Mouse (Mus musculus) Patski (cell line): ENCODE data around the gene Tmem87a. TPM values are rescaled to one million over a fixed set of nuclear protein-coding genes. Genes with fewer than 3 reads are reported as not detected.
A peak's percentile ranks its signal among the peaks of the same experiment; 100 is the strongest.

Experiments
- ATAC-seq: fragments of 100-300 bp; one replicate; pipeline ENCODE4 v1.8.0; 2021
- CTCF ChIA-PET: fragments of 350-600 bp; sonication (Branson Sonifier 250); formaldehyde crosslinking; loops from one replicate; lab custom pipeline; 2022; ENCODE audit warnings: inconsistent platforms; lab: Charles Lee
- POLR2A ChIA-PET: fragments of 350-600 bp; sonication (Branson Sonifier 250); formaldehyde crosslinking; loops from one replicate; lab custom pipeline; 2022; ENCODE audit warnings: antibody characterized with exemption, inconsistent platforms; lab: Charles Lee
- DNase-seq: peaks from one replicate; pipeline ENCODE4 v3.0.0-alpha.2; 2011; ENCODE audit warnings: low read depth, low spot score
- H3K27me3 ChIP-seq: fragments of 371-371 bp; one replicate; pipeline ENCODE4 v1.5.1; 2021
- CTCF ChIP-seq: fragments of 100-300 bp; IDR thresholded peaks from one replicate; pipeline ENCODE4 v1.5.1; 2021
- in situ Hi-C: fragments of 300-500 bp; cut with MboI; formaldehyde crosslinking; loops from 3 replicates; pipeline ENCODE4 v1.11.1; 2018; ENCODE audit warnings: low pct_unique_long_range_greater_than_20kb, mixed read lengths
- polyA plus RNA-seq: library from polyadenylated mRNA; unstranded; gene quantifications from one replicate; pipeline ENCODE4 v1.2.3, GENCODE M21; 2021

The Tmem87a gene
- polyA plus RNA-seq: 33.7 TPM

GRCm38 (mm10) chr2:120403986-120404822, at the start of gene Tmem87a:
TSS of gene Tmem87a (minus strand) at chr2:120404113.
- CTCF ChIA-PET: no interaction called here

GRCm38 (mm10) chr2:120452600-120452999, 48.7 kb upstream of the Tmem87a start:
- in situ Hi-C loops: loop anchor here (25.0 kb wide), 1 partner anchor 635 kb away; the partner anchor contains the start of gene Tgm5
- TF ChIP-seq CTCF: no peak
- H3K27me3 ChIP-seq: no peaks in the 10 kb centered on the region
- CTCF ChIA-PET: no interaction called here
- DNase-seq (peak; percentile 35), ATAC-seq (no peak)
- POLR2A ChIA-PET: no interaction called here

More at GRCm38 (mm10) chr2:120403986-120404822, at the start of gene Tmem87a:
- no peak for TF ChIP-seq CTCF
- H3K27me3 ChIP-seq: no peaks in the 10 kb centered on the region
- peak; percentile 94 for ATAC-seq
- DNase-seq: peak; percentile 76
- in situ Hi-C loops: no loop called here
- POLR2A ChIA-PET: interaction anchor here (1.0 kb wide), 1 partner anchor 286 kb away, joined by 3 read pairs; no protein-coding TSS in a partner anchor

GRCm38 (mm10) chr2:120450724-120451123, 46.8 kb upstream of the Tmem87a start:
- no peak for TF ChIP-seq CTCF
- in situ Hi-C loops: loop anchor here (25.0 kb wide), 1 partner anchor 637 kb away; the partner anchor contains the start of gene Tgm5
- no peak for DNase-seq
- ChIA-PET CTCF (no interaction called here), POLR2A (no interaction called here)
- ATAC-seq: no peak
- no peaks in the 10 kb centered on the region for H3K27me3 ChIP-seq

- TF ChIP-seq CTCF: peak; percentile 38
- no peaks in the 10 kb centered on the region for H3K27me3 ChIP-seq
- DNase-seq: no peak
- in situ Hi-C loops: no loop called here
- POLR2A ChIA-PET: no interaction called here
- no peak for ATAC-seq
- CTCF ChIA-PET: interaction anchor here (1.7 kb wide), 1 partner anchor 16 kb away, joined by 3 read pairs; no protein-coding TSS in a partner anchor
Observed at GRCm38 (mm10) chr2:120447306-120447705, 43.4 kb upstream of the Tmem87a start.

- no peak for TF ChIP-seq CTCF
- in situ Hi-C loops: no loop called here
- POLR2A ChIA-PET: interaction anchor here (1.1 kb wide), 1 partner anchor 24 kb away, joined by 3 read pairs; no protein-coding TSS in a partner anchor
Observed at GRCm38 (mm10) chr2:120446373-120446772, 42.5 kb upstream of the Tmem87a start.

GRCm38 (mm10) chr2:120444486-120444885, 40.6 kb upstream of the Tmem87a start:
- no peak for ATAC-seq
- in situ Hi-C loops: no loop called here
- H3K27me3 ChIP-seq: no peaks in the 10 kb centered on the region
- no peak for TF ChIP-seq CTCF
- ChIA-PET CTCF (interaction anchor here (0.7 kb wide), 1 partner anchor 231 kb away, joined by 3 read pairs; no protein-coding TSS in a partner anchor), POLR2A (no interaction called here)
- no peak for DNase-seq

More at GRCm38 (mm10) chr2:120446373-120446772, 42.5 kb upstream of the Tmem87a start:
- no peak for DNase-seq
- ATAC-seq: no peak
- CTCF ChIA-PET: interaction anchor here (1.7 kb wide), 1 partner anchor 17 kb away, joined by 3 read pairs; no protein-coding TSS in a partner anchor
- H3K27me3 ChIP-seq: no peaks in the 10 kb centered on the region

- CTCF ChIA-PET: no interaction called here
- no peak for ATAC-seq
- H3K27me3 ChIP-seq: no peaks in the 10 kb centered on the region
- in situ Hi-C loops: no loop called here
- TF ChIP-seq CTCF: no peak
- DNase-seq: no peak
- POLR2A ChIA-PET: no interaction called here
Observed at GRCm38 (mm10) chr2:120424386-120424785, 20.5 kb upstream of the Tmem87a start.

GRCm38 (mm10) chr2:120414738-120415414, 11.0 kb upstream of the Tmem87a start:
- CTCF ChIA-PET: interaction anchor here (1.5 kb wide), 1 partner anchor 12 kb away, joined by 5 read pairs; no protein-coding TSS in a partner anchor
- DNase-seq: no peak
- POLR2A ChIA-PET: no interaction called here
- ATAC-seq: no peak
- H3K27me3 ChIP-seq: no peaks in the 10 kb centered on the region
- TF ChIP-seq CTCF: no peak
- in situ Hi-C loops: no loop called here

- in situ Hi-C loops: no loop called here
- CTCF ChIA-PET: interaction anchor here (1.5 kb wide), 1 partner anchor 12 kb away, joined by 5 read pairs; no protein-coding TSS in a partner anchor
Observed at GRCm38 (mm10) chr2:120414113-120414512, 10.2 kb upstream of the Tmem87a start.

GRCm38 (mm10) chr2:120411096-120411628, 7.2 kb upstream of the Tmem87a start:
- H3K27me3 ChIP-seq: no peaks in the 10 kb centered on the region
- no peak for TF ChIP-seq CTCF
- DNase-seq: no peak
- no peak for ATAC-seq
- CTCF ChIA-PET: no interaction called here
- POLR2A ChIA-PET: no interaction called here
- in situ Hi-C loops: no loop called here

More at GRCm38 (mm10) chr2:120414113-120414512, 10.2 kb upstream of the Tmem87a start:
- ATAC-seq (no peak), DNase-seq (no peak)
- H3K27me3 ChIP-seq: no peaks in the 10 kb centered on the region
- no peak for TF ChIP-seq CTCF
- POLR2A ChIA-PET: no interaction called here
